Comparison of ENCODE assay signal across 28 mouse cellular contexts in genomic region chr6:97245200-97245599, GRCm38 (mm10). TPM values are rescaled to one million over a fixed set of nuclear protein-coding genes. Genes with fewer than 3 reads are reported as not detected.
"Had no signal": no experiment of that assay in that cellular context is flagged by ENCODE, and none has a peak within 500 bp of the region (broad histone marks: within the 10 kb centered on the region; RNA-seq: fewer than 3 reads in every experiment).

No protein-coding gene starts in this region.

- ATAC-seq: hindbrain, embryonic 16.5 days; inflammation-experienced regulatory T-cells, adult 6 months; intestine, embryonic 15.5 days; intestine, postnatal 0 days; liver, embryonic 12.5 days had no signal

- H3K27me3 ChIP-seq: heart, embryonic 12.5 days; hindbrain, embryonic 12.5 days; intestine, embryonic 15.5 days; liver, embryonic 12.5 days had no signal

- DNase-seq: gastrocnemius, postnatal 14 days; heart, adult 18-20 months; heart, postnatal 10 days; heart, postnatal 4 days; kidney, adult 18-20 months; kidney, adult 8-10 months; kidney, postnatal 10 days; kidney, postnatal 25 days; kidney, postnatal 4 days; left cerebral cortex, postnatal 4 days had no signal

- H3K27ac ChIP-seq: heart, embryonic 10.5 days; hindbrain, embryonic 10.5 days; hindbrain, embryonic 12.5 days; hindbrain, embryonic 14.5 days; intestine, embryonic 15.5 days; layer of hippocampus, adult 2 months; left cerebral cortex, adult 2 months; limb, embryonic 13.5 days; limb, embryonic 15.5 days; liver, embryonic 12.5 days; liver, embryonic 14.5 days had no signal

- H3K4me3 ChIP-seq: heart, embryonic 10.5 days; heart, embryonic 12.5 days; hindbrain, embryonic 10.5 days; hindbrain, embryonic 12.5 days; intestine, embryonic 15.5 days; layer of hippocampus, adult 2 months; left cerebral cortex, adult 2 months; limb, embryonic 13.5 days; limb, embryonic 15.5 days; liver, embryonic 12.5 days had no signal

- H3K4me1 ChIP-seq: heart, embryonic 10.5 days; hindbrain, embryonic 10.5 days; hindbrain, embryonic 12.5 days; intestine, embryonic 15.5 days; limb, embryonic 13.5 days; limb, embryonic 15.5 days; liver, embryonic 12.5 days had no signal

- H3K9ac ChIP-seq: heart, embryonic 12.5 days; hindbrain, embryonic 12.5 days; hindbrain, embryonic 14.5 days; intestine, embryonic 15.5 days; limb, embryonic 13.5 days; limb, embryonic 15.5 days; liver, embryonic 12.5 days; liver, embryonic 14.5 days had no signal

- H3K4me2 ChIP-seq: heart, embryonic 12.5 days; hindbrain, embryonic 12.5 days; hindbrain, embryonic 14.5 days; intestine, embryonic 15.5 days; limb, embryonic 13.5 days; limb, embryonic 15.5 days; liver, embryonic 12.5 days had no signal

- H3K36me3 ChIP-seq: hindbrain, embryonic 10.5 days; hindbrain, embryonic 12.5 days; intestine, embryonic 15.5 days; limb, embryonic 13.5 days; limb, embryonic 15.5 days; liver, embryonic 12.5 days had no signal

- H3K9me3 ChIP-seq: heart, embryonic 10.5 days; heart, embryonic 12.5 days; hindbrain, embryonic 10.5 days; hindbrain, embryonic 12.5 days; intestine, embryonic 15.5 days; limb, embryonic 13.5 days; limb, embryonic 15.5 days; liver, embryonic 12.5 days had no signal

RNA-seq across cellular contexts. Expression of gene Lmod3, which starts 7.4 kb away (rescaled TPM):
- total RNA-seq: granulocyte monocyte progenitor cell, adult 5-6 weeks; layer of hippocampus, adult 2 months; layer of hippocampus, postnatal 25 days; left cerebral cortex, adult 2 months had no signal
- polyA plus RNA-seq: hindbrain, embryonic 10.5 days; hindbrain, embryonic 14.5 days; hindbrain, embryonic 16.5 days; kidney, embryonic 14.5 days; liver, embryonic 14.5 days had no signal
